Mouse (Mus musculus) gastrocnemius, adult 8-10 months (tissue): ENCODE measurements around the gene Fabp6. TPM values are rescaled to one million over a fixed set of nuclear protein-coding genes. Genes with fewer than 3 reads are reported as not detected.

ENCODE experiments used
- DNase-seq, 2 experiments: peaks; one replicate each; pipeline ENCODE4 v3.0.0; 2022; ENCODE audit warnings: low spot score in 2 of 2
- total RNA-seq, 4 experiments: library from RNA; stranded (reverse); gene quantifications; 2 replicates each; pipeline ENCODE4 v1.2.4; 2022

Gene Fabp6
- total RNA-seq, 4 experiments from 2014 or later: not detected

DNA sequence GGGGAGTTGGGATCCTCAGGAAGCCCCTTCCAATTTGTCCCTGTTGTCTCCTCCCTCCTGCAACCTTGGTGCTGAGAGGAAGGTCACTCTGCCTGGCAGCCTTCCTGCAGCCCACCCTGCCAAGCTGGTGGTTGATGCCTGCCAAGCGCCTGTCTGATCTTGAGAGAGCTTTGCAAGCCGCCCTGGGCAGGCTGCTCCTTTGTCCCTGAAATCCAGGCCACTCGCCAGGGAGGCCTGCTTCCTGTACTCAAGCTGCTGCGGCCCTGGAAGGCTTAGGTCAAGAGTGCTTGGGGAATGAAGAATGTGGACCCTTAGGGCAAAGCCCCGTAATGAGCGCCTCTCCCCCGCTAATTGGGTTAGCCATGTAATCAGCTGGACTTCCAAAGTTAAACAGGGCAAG is 53.2 kb downstream of the Fabp6 start:
- DNase-seq: no peak

- no peak for DNase-seq
Observed at GRCm38 (mm10) chr11:43546678-43547077, 54.7 kb downstream of the Fabp6 start.

Other genes with a start within 250 kb of the Fabp6 start
- 10 to 100 TPM; 43.0 to 53.8 (median 47.2) TPM for gene Pttg1, start 175.3 kb downstream of the Fabp6 start, total RNA-seq
- 10 to 100 TPM; 29.9 to 33.9 (median 32.3) TPM for gene Slu7, start 167.8 kb downstream of the Fabp6 start, total RNA-seq
- gene C1qtnf2, start 127.3 kb downstream of the Fabp6 start, total RNA-seq: 1 to 10 TPM; 1.2 to 2.1 (median 1.8) TPM
- gene Ccnjl, start 72.8 kb downstream of the Fabp6 start, total RNA-seq: under 1 TPM in 1 of 4 experiments, not detected in 3; 0.12 TPM
- under 1 TPM in 1 of 4 experiments, not detected in 3; 0.15 TPM for gene 4933415A04Rik, start 14.5 kb downstream of the Fabp6 start, total RNA-seq
- gene Pwwp2a, start 80.5 kb upstream of the Fabp6 start, total RNA-seq: 10 to 100 TPM; 10.9 to 13.8 (median 12.4) TPM
- 10 to 100 TPM; 71.3 to 76.4 (median 73.0) TPM for gene Ttc1, start 146.5 kb upstream of the Fabp6 start, total RNA-seq